Mouse (Mus musculus) C2C12 (cell line): ENCODE results near the gene Dhrs9. TPM values are rescaled to one million over a fixed set of nuclear protein-coding genes. Genes with fewer than 3 reads are reported as not detected.

Experiments
- H3K27me3 ChIP-seq: one replicate; pipeline ENCODE4 v1.6.1; 2011; ENCODE audit not compliant: control insufficient read depth, insufficient read depth, insufficient read length
- H3K36me3 ChIP-seq: one replicate; pipeline ENCODE4 v1.6.1; 2011; ENCODE audit not compliant: control insufficient read depth, insufficient read depth
- H3K4me3 ChIP-seq: one replicate; pipeline ENCODE4 v1.5.1; 2011; ENCODE audit warnings: mild to moderate bottlenecking, control low read depth; ENCODE audit not compliant: poor library complexity, insufficient read depth, severe bottlenecking
- H3K79me2 ChIP-seq: one replicate; pipeline ENCODE4 v1.6.1; 2011; ENCODE audit not compliant: control insufficient read depth, insufficient read depth
- H3K79me3 ChIP-seq: one replicate; pipeline ENCODE4 v1.6.1; 2011; ENCODE audit warnings: low read depth, control low read depth
- H3ac ChIP-seq: one replicate; pipeline ENCODE3; 2011; ENCODE audit warnings: low read depth; ENCODE audit not compliant: control insufficient read depth, insufficient read length
- CEBPB ChIP-seq: IDR thresholded peaks from one replicate; pipeline ENCODE4 v1.6.1; 2011; ENCODE audit warnings: low read depth, mild to moderate bottlenecking, control low read depth, moderate library complexity
- CTCF ChIP-seq: IDR thresholded peaks from one replicate; pipeline ENCODE4 v1.5.1; 2011; ENCODE audit not compliant: control insufficient read depth, insufficient read depth, insufficient read length
- FOSL1 ChIP-seq: IDR thresholded peaks from one replicate; pipeline ENCODE4 v1.8.0; 2011; ENCODE audit warnings: mild to moderate bottlenecking, low read length; ENCODE audit not compliant: poor library complexity, insufficient read depth, severe bottlenecking
- MAX ChIP-seq: IDR thresholded peaks from one replicate; pipeline ENCODE4 v1.6.1; 2011; ENCODE audit warnings: mild to moderate bottlenecking, control low read depth
- MYOD1 ChIP-seq: IDR thresholded peaks from one replicate; pipeline ENCODE4 v1.6.1; 2011; ENCODE audit warnings: low read depth; ENCODE audit not compliant: control insufficient read depth, insufficient read length
- MYOG ChIP-seq: IDR thresholded peaks from one replicate; pipeline ENCODE4 v1.6.1; 2011; ENCODE audit not compliant: control insufficient read depth, insufficient read length; ENCODE audit errors: extremely low read depth
- USF1 ChIP-seq: IDR thresholded peaks from one replicate; pipeline ENCODE4 v1.6.1; 2011; ENCODE audit warnings: low read depth, mild to moderate bottlenecking, control low read depth, moderate library complexity
- polyA plus RNA-seq: library from polyadenylated mRNA; unstranded; fragments of >200 nt; fragmentation: generic; extraction: Trizol; gene quantifications from one replicate; pipeline ENCODE4 v1.2.1, GENCODE M21; 2012; ENCODE audit warnings: missing spikeins

Dhrs9 gene
- polyA plus RNA-seq, 1 experiment, result 0.97 TPM

GRCm38 (mm10) chr2:69365275-69365674 is 15.0 kb upstream of the Dhrs9 start:
- no peak overlapping the region for H3K4me3 ChIP-seq
- H3K79me2 ChIP-seq, result no peaks in the 10 kb centered on the region
- H3ac ChIP-seq, result no peak overlapping the region
- no peaks in the 10 kb centered on the region for H3K79me3 ChIP-seq
- H3K36me3 ChIP-seq, result no peaks in the 10 kb centered on the region
- no peaks in the 10 kb centered on the region for H3K27me3 ChIP-seq
- TF ChIP-seq CTCF, result no peak
- no peak for TF ChIP-seq MAX
- TF ChIP-seq MYOG, result no peak
- TF ChIP-seq USF1, result no peak
- TF ChIP-seq MYOD1, result no peak
- no peak for TF ChIP-seq CEBPB
- no peak for TF ChIP-seq FOSL1

- H3K27me3 ChIP-seq, result no peaks in the 10 kb centered on the region
- no peaks in the 10 kb centered on the region for H3K36me3 ChIP-seq
- no peak for TF ChIP-seq MYOD1
- TF ChIP-seq FOSL1, result no peak
- TF ChIP-seq MAX, result no peak
- TF ChIP-seq USF1, result no peak
- no peak for TF ChIP-seq MYOG
- no peak for TF ChIP-seq CEBPB
- no peak for TF ChIP-seq CTCF
- H3ac ChIP-seq, result no peak overlapping the region
- no peaks in the 10 kb centered on the region for H3K79me2 ChIP-seq
- no peaks in the 10 kb centered on the region for H3K79me3 ChIP-seq
- H3K4me3 ChIP-seq, result no peak overlapping the region
These were observed 3.5 kb upstream of the Dhrs9 start for GRCm38 (mm10) chr2:69376780-69377179.

GRCm38 (mm10) chr2:69379801-69380200 is 444 bp upstream of the Dhrs9 start:
- no peak overlapping the region for H3ac ChIP-seq
- peaks cover 3% of the 10 kb centered on the region for H3K79me3 ChIP-seq
- no peaks in the 10 kb centered on the region for H3K79me2 ChIP-seq
- H3K4me3 ChIP-seq, result no peak overlapping the region
- H3K36me3 ChIP-seq, result no peaks in the 10 kb centered on the region
- TF ChIP-seq CTCF (no peak), MYOD1 (no peak), CEBPB (no peak), USF1 (no peak), FOSL1 (no peak), MAX (no peak), MYOG (no peak)
- no peaks in the 10 kb centered on the region for H3K27me3 ChIP-seq

- H3K36me3 ChIP-seq, result no peaks in the 10 kb centered on the region
- no peaks in the 10 kb centered on the region for H3K27me3 ChIP-seq
- TF ChIP-seq FOSL1 (no peak), MAX (no peak), CTCF (no peak), MYOG (no peak)
- peaks cover 3% of the 10 kb centered on the region for H3K79me3 ChIP-seq
- H3ac ChIP-seq, result no peak overlapping the region
- no peaks in the 10 kb centered on the region for H3K79me2 ChIP-seq
- H3K4me3 ChIP-seq, result no peak overlapping the region
These were observed 1.5 kb downstream of the Dhrs9 start for GRCm38 (mm10) chr2:69381740-69382139.

- Histone ChIP-seq H3K27me3 (no peaks in the 10 kb centered on the region), H3K4me3 (no peak overlapping the region), H3K79me3 (peaks cover 3% of the 10 kb centered on the region), H3K36me3 (no peaks in the 10 kb centered on the region), H3ac (no peak overlapping the region), H3K79me2 (no peaks in the 10 kb centered on the region)
- TF ChIP-seq CEBPB (no peak), CTCF (no peak), USF1 (no peak), MAX (no peak), MYOG (no peak), FOSL1 (no peak), MYOD1 (no peak)
These were observed 2.6 kb downstream of the Dhrs9 start for GRCm38 (mm10) chr2:69382838-69383237.
